Mouse (Mus musculus) cerebellum, postnatal 25 days (tissue): ENCODE results near the gene Pomp.
"Not testable (repeated sequence)": the region's sequence is repeated elsewhere in the genome, so short reads cannot be mapped to it uniquely, and the experiment has no call there.

ENCODE experiments used
- DNase-seq, 2 experiments: peaks; one replicate each; pipeline ENCODE4 v3.0.0; 2021; ENCODE audit warnings: mixed read lengths in 2 of 2

The Pomp gene

GRCm38 (mm10) chr5:147860076-147860448, 199 bp upstream of the Pomp start:
- no peak for DNase-seq

- no peak for DNase-seq
Measured at GRCm38 (mm10) chr5:147868674-147869073, 8.4 kb downstream of the Pomp start.

GRCm38 (mm10) chr5:147869568-147869967, 9.3 kb downstream of the Pomp start:
- DNase-seq, result no peak

- DNase-seq, result no peak
Measured at GRCm38 (mm10) chr5:147870296-147870695, 10.0 kb downstream of the Pomp start.

- peak in 1 of 2 experiments; percentile 25 for DNase-seq
Measured at GRCm38 (mm10) chr5:147871091-147871820, 11.0 kb downstream of the Pomp start.

- DNase-seq, result peak in 1 of 2 experiments; percentile 27
Measured at GRCm38 (mm10) chr5:147874491-147875065, 14.3 kb downstream of the Pomp start.

GRCm38 (mm10) chr5:147875210-147875609, 14.9 kb downstream of the Pomp start:
- DNase-seq, result no peak

GRCm38 (mm10) chr5:147877520-147877919, 17.3 kb downstream of the Pomp start:
- peak; percentile 22 to 38 for DNase-seq

GRCm38 (mm10) chr5:147879971-147880682, 19.9 kb downstream of the Pomp start:
- no peak for DNase-seq

GRCm38 (mm10) chr5:147883581-147883980, 23.3 kb downstream of the Pomp start:
- DNase-seq, result no peak

GRCm38 (mm10) chr5:147888313-147889297, 28.3 kb downstream of the Pomp start:
- no peak for DNase-seq

GRCm38 (mm10) chr5:147892735-147893134, 32.5 kb downstream of the Pomp start:
- DNase-seq, result no peak

GRCm38 (mm10) chr5:147893143-147893542, 32.9 kb downstream of the Pomp start:
- DNase-seq, result no peak

- peak; percentile 38 to 65 for DNase-seq
Measured at GRCm38 (mm10) chr5:147893766-147894454, 33.6 kb downstream of the Pomp start.

- peak; percentile 97 to 99 for DNase-seq
Measured at GRCm38 (mm10) chr5:147894455-147895076, 34.3 kb downstream of the Pomp start, which contains the start of gene Slc46a3. TSS of gene Slc46a3 (minus strand) at chr5:147894815.

GRCm38 (mm10) chr5:147895436-147896198, 35.4 kb downstream of the Pomp start:
- DNase-seq, result peak in 1 of 2 experiments; percentile 28

GRCm38 (mm10) chr5:147896501-147896900, 36.2 kb downstream of the Pomp start:
- not testable (repeated sequence) for DNase-seq

- DNase-seq, result no peak
Measured at GRCm38 (mm10) chr5:147898254-147898653, 38.0 kb downstream of the Pomp start.

GRCm38 (mm10) chr5:147898968-147899549, 38.8 kb downstream of the Pomp start:
- DNase-seq, result no peak
